Mouse (Mus musculus) C2C12 (cell line): ENCODE measurements around the gene Ikzf3. TPM values are rescaled to one million over a fixed set of nuclear protein-coding genes. Genes with fewer than 3 reads are reported as not detected.

Experiments used
- H3K27me3 ChIP-seq: one replicate; pipeline ENCODE4 v1.6.1; 2011; ENCODE audit not compliant: control insufficient read depth, insufficient read depth, insufficient read length
- H3K36me3 ChIP-seq: one replicate; pipeline ENCODE4 v1.6.1; 2011; ENCODE audit not compliant: control insufficient read depth, insufficient read depth
- H3K4me3 ChIP-seq: one replicate; pipeline ENCODE4 v1.5.1; 2011; ENCODE audit warnings: mild to moderate bottlenecking, control low read depth; ENCODE audit not compliant: poor library complexity, insufficient read depth, severe bottlenecking
- H3K79me2 ChIP-seq: one replicate; pipeline ENCODE4 v1.6.1; 2011; ENCODE audit not compliant: control insufficient read depth, insufficient read depth
- H3K79me3 ChIP-seq: one replicate; pipeline ENCODE4 v1.6.1; 2011; ENCODE audit warnings: low read depth, control low read depth
- H3ac ChIP-seq: one replicate; pipeline ENCODE3; 2011; ENCODE audit warnings: low read depth; ENCODE audit not compliant: control insufficient read depth, insufficient read length
- CEBPB ChIP-seq: IDR thresholded peaks from one replicate; pipeline ENCODE4 v1.6.1; 2011; ENCODE audit warnings: low read depth, mild to moderate bottlenecking, control low read depth, moderate library complexity
- CTCF ChIP-seq: IDR thresholded peaks from one replicate; pipeline ENCODE4 v1.5.1; 2011; ENCODE audit not compliant: control insufficient read depth, insufficient read depth, insufficient read length
- FOSL1 ChIP-seq: IDR thresholded peaks from one replicate; pipeline ENCODE4 v1.8.0; 2011; ENCODE audit warnings: mild to moderate bottlenecking, low read length; ENCODE audit not compliant: poor library complexity, insufficient read depth, severe bottlenecking
- MAX ChIP-seq: IDR thresholded peaks from one replicate; pipeline ENCODE4 v1.6.1; 2011; ENCODE audit warnings: mild to moderate bottlenecking, control low read depth
- MYOD1 ChIP-seq: IDR thresholded peaks from one replicate; pipeline ENCODE4 v1.6.1; 2011; ENCODE audit warnings: low read depth; ENCODE audit not compliant: control insufficient read depth, insufficient read length
- MYOG ChIP-seq: IDR thresholded peaks from one replicate; pipeline ENCODE4 v1.6.1; 2011; ENCODE audit not compliant: control insufficient read depth, insufficient read length; ENCODE audit errors: extremely low read depth
- USF1 ChIP-seq: IDR thresholded peaks from one replicate; pipeline ENCODE4 v1.6.1; 2011; ENCODE audit warnings: low read depth, mild to moderate bottlenecking, control low read depth, moderate library complexity
- polyA plus RNA-seq: library from polyadenylated mRNA; unstranded; fragments of >200 nt; fragmentation: generic; extraction: Trizol; gene quantifications from one replicate; pipeline ENCODE4 v1.2.1, GENCODE M21; 2012; ENCODE audit warnings: missing spikeins

Ikzf3 gene
- polyA plus RNA-seq, 1 experiment: not detected

- H3K4me3 ChIP-seq: no peak overlapping the region
- TF ChIP-seq MYOD1: no peak
- no peak for TF ChIP-seq CTCF
- no peak for TF ChIP-seq CEBPB
- TF ChIP-seq MAX: no peak
- no peak for TF ChIP-seq MYOG
- TF ChIP-seq USF1: no peak
Observed at GRCm38 (mm10) chr11:98447475-98447834, 98.4 kb downstream of the Ikzf3 start.

GRCm38 (mm10) chr11:98446562-98447474, 99.0 kb downstream of the Ikzf3 start:
- no peak overlapping the region for H3K4me3 ChIP-seq
- TF ChIP-seq FOSL1 (no peak), USF1 (no peak), CTCF (no peak), MAX (no peak), CEBPB (no peak), MYOD1 (no peak), MYOG (no peak)
- H3K79me3 ChIP-seq: no peaks in the 10 kb centered on the region
- peaks cover 68% of the 10 kb centered on the region for H3K27me3 ChIP-seq
- H3K79me2 ChIP-seq: no peaks in the 10 kb centered on the region
- H3ac ChIP-seq: no peak overlapping the region
- no peaks in the 10 kb centered on the region for H3K36me3 ChIP-seq

More at GRCm38 (mm10) chr11:98447475-98447834, 98.4 kb downstream of the Ikzf3 start:
- Histone ChIP-seq H3K27me3 (peaks cover 74% of the 10 kb centered on the region), H3K79me3 (no peaks in the 10 kb centered on the region), H3K36me3 (no peaks in the 10 kb centered on the region), H3ac (no peak overlapping the region), H3K79me2 (no peaks in the 10 kb centered on the region)

- H3K27me3 ChIP-seq: peaks cover 62% of the 10 kb centered on the region
- TF ChIP-seq CTCF: no peak
- no peak for TF ChIP-seq MYOD1
- TF ChIP-seq CEBPB: no peak
- TF ChIP-seq MYOG: no peak
- TF ChIP-seq FOSL1: no peak
- no peak for TF ChIP-seq USF1
- TF ChIP-seq MAX: no peak
- no peak within 1 kb of the TSS for H3K4me3 ChIP-seq
- H3ac ChIP-seq: no peak within 1 kb of the TSS
- H3K79me2 ChIP-seq: no peaks in the 10 kb centered on the region
- no peaks in the 10 kb centered on the region for H3K79me3 ChIP-seq
- H3K36me3 ChIP-seq: no peaks in the 10 kb centered on the region
Observed at GRCm38 (mm10) chr11:98446213-98446561, 99.6 kb downstream of the Ikzf3 start, which contains the start of gene Grb7. Grb7 (plus strand) TSS chr11:98446394.

- Histone ChIP-seq H3K4me3 (no peak overlapping the region), H3K79me3 (no peaks in the 10 kb centered on the region), H3K79me2 (no peaks in the 10 kb centered on the region), H3K36me3 (no peaks in the 10 kb centered on the region), H3K27me3 (peaks cover 56% of the 10 kb centered on the region), H3ac (no peak overlapping the region)
- TF ChIP-seq MYOG (no peak), CTCF (no peak), MAX (no peak), USF1 (no peak), FOSL1 (no peak), CEBPB (no peak), MYOD1 (no peak)
Observed at GRCm38 (mm10) chr11:98445679-98446078, 100.2 kb downstream of the Ikzf3 start.

- Histone ChIP-seq H3K27me3 (peaks cover 52% of the 10 kb centered on the region), H3K36me3 (no peaks in the 10 kb centered on the region), H3K79me3 (no peaks in the 10 kb centered on the region), H3ac (no peak overlapping the region), H3K4me3 (no peak overlapping the region), H3K79me2 (no peaks in the 10 kb centered on the region)
- TF ChIP-seq MAX (no peak), CEBPB (no peak), MYOD1 (no peak), MYOG (no peak), CTCF (no peak), FOSL1 (no peak), USF1 (no peak)
Observed at GRCm38 (mm10) chr11:98445238-98445637, 100.6 kb downstream of the Ikzf3 start.
